Mouse (Mus musculus) embryonic facial prominence, embryonic 13.5 days (tissue): ENCODE results near the gene D430042O09Rik. TPM values are rescaled to one million over a fixed set of nuclear protein-coding genes. Genes with fewer than 3 reads are reported as not detected.

Experiments
- polyA plus RNA-seq: library from polyadenylated mRNA; unstranded; fragments of >200 nt; fragmentation: Nextera tagmentation; extraction: Ambion mirVana; gene quantifications from 2 replicates; pipeline ENCODE4 v1.2.1, GENCODE M21; 2015

D430042O09Rik gene
- polyA plus RNA-seq, 1 experiment from 2014 or later: 9.8 TPM

Other genes starting within 250 kb of the D430042O09Rik start
- gene Nsmce1, start 216.3 kb upstream of the D430042O09Rik start, polyA plus RNA-seq: 108 and 116 TPM in 2 replicates
- 7.0 and 7.7 TPM in 2 replicates for gene Il4ra, start 155.8 kb upstream of the D430042O09Rik start, polyA plus RNA-seq
- 0.67 and 0.81 TPM in 2 replicates for gene Il21r, start 104.5 kb upstream of the D430042O09Rik start, polyA plus RNA-seq
- 32.4 and 34.4 TPM in 2 replicates for gene Gtf3c1, start 108 bp upstream of the D430042O09Rik start, polyA plus RNA-seq